Mouse (Mus musculus) hindbrain, embryonic 15.5 days (tissue): ENCODE results near the gene Mtcl1. TPM values are rescaled to one million over a fixed set of nuclear protein-coding genes. Genes with fewer than 3 reads are reported as not detected.
A peak's percentile ranks its signal among the peaks of the same experiment; 100 is the strongest.
"Not testable (repeated sequence)": the region's sequence is repeated elsewhere in the genome, so short reads cannot be mapped to it uniquely, and the experiment has no call there.

Experiments
- ATAC-seq: fragments of 200-750 bp; cut with Nextera tagmentation; 2 replicates; pipeline ENCODE4 v1.8.0; 2017; ENCODE audit warnings: low read depth, moderate number of reproducible peaks, moderate TSS enrichment; ENCODE audit not compliant: low FRiP score
- H3K27ac ChIP-seq: fragments of 300-500 bp; sonication (generic); replicated peaks from 2 replicates; pipeline ENCODE4 v1.5.1; 2015; ENCODE audit warnings: mild to moderate bottlenecking, inconsistent platforms
- H3K27me3 ChIP-seq: fragments of 300-500 bp; sonication (generic); 2 replicates; pipeline ENCODE4 v1.6.1; 2015; ENCODE audit warnings: control low read depth, inconsistent platforms
- H3K36me3 ChIP-seq: fragments of 300-500 bp; sonication (generic); 2 replicates; pipeline ENCODE4 v1.6.1; 2015; ENCODE audit warnings: control low read depth, inconsistent platforms
- H3K4me1 ChIP-seq: fragments of 300-500 bp; sonication (generic); replicated peaks from 2 replicates; pipeline ENCODE4 v1.6.1; 2015; ENCODE audit warnings: control low read depth, inconsistent platforms
- H3K4me2 ChIP-seq: fragments of 300-500 bp; sonication (generic); 2 replicates; pipeline ENCODE4 v1.6.1; 2015; ENCODE audit warnings: moderate library complexity, mild to moderate bottlenecking, inconsistent platforms
- H3K4me3 ChIP-seq: fragments of 300-500 bp; sonication (generic); 2 replicates; pipeline ENCODE4 v1.5.1; 2015; ENCODE audit warnings: mild to moderate bottlenecking, inconsistent platforms
- H3K9ac ChIP-seq: fragments of 300-500 bp; sonication (generic); 2 replicates; pipeline ENCODE4 v1.6.1; 2015; ENCODE audit warnings: inconsistent platforms
- H3K9me3 ChIP-seq: fragments of 300-500 bp; sonication (generic); 2 replicates; pipeline ENCODE4 v1.6.1; 2016; ENCODE audit warnings: control low read depth, inconsistent platforms
- WGBS: fragments of 180-500 bp; shearing (Covaris S2); methylation state at CpG from one replicate; pipeline ENCODE4 v1.1.7; 2015; 5-methylcytosine and 5-hydroxymethylcytosine counted together
- polyA plus RNA-seq: library from polyadenylated mRNA; unstranded; fragments of >200 nt; fragmentation: Nextera tagmentation; extraction: Ambion mirVana; gene quantifications from 2 replicates; pipeline ENCODE4 v1.2.1, GENCODE M21; 2015

Mtcl1 gene
- polyA plus RNA-seq, 1 experiment from 2014 or later, result 38.8 TPM

GRCm38 (mm10) chr17:66446196-66447006 lies 3.1 kb downstream of the Mtcl1 start:
- Histone ChIP-seq H3K4me1 (peaks cover 66% of the 10 kb centered on the region), H3K36me3 (no peaks in the 10 kb centered on the region), H3K4me2 (peak overlapping the region; percentile 78), H3K9me3 (no peaks in the 10 kb centered on the region), H3K4me3 (peak overlapping the region; percentile 90), H3K27me3 (no peaks in the 10 kb centered on the region), H3K27ac (0 out of 2 replicates have a peak overlapping the region, but pooled peaks have one; percentile 41), H3K9ac (peak overlapping the region; percentile 95)
- 15% methylated on average over 7 of the region's 7 CpGs for WGBS
- ATAC-seq, result no peak

DNA sequence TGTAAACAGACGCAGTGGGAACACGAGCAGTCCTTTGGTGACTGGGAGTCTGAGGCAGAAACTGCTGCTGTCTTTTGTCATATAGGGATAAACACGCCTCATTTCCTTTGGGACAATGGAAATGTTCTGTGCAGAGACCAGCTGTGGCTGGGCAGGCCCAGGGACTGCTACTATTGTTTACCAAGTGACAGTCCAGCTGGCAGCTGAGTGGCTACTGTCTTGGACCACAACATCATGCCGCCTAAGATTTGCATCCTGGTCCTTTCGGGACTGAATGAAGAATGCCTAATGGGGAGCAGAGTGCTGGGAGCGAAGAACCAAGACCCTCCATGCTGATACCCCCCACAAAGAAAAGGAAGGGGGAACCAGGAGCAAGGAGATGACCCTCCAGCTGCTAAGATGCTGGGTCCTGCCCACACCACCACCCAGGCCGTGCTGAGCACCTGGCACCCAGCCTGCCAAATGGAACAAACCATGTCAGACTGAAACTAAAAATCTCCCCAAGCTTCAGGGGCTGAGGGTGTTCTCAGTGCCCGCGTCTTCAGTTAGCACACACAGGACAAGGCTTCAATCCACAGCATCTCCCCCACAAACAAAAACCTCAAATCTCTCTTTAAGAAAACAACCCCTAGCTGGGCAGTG lies 5.4 kb downstream of the Mtcl1 start:
- H3K4me1 ChIP-seq, result peaks cover 67% of the 10 kb centered on the region
- H3K9ac ChIP-seq, result peak overlapping the region; percentile 6; the same call in 1 of the 2 replicates
- H3K9me3 ChIP-seq, result no peaks in the 10 kb centered on the region
- peak overlapping the region; percentile 28; the same call in 1 of the 2 replicates for H3K27ac ChIP-seq
- no peaks in the 10 kb centered on the region for H3K36me3 ChIP-seq
- peak overlapping the region; percentile 78 for H3K4me2 ChIP-seq
- WGBS, result 12% methylated on average over 9 of the region's 9 CpGs
- H3K27me3 ChIP-seq, result no peaks in the 10 kb centered on the region
- ATAC-seq, result peak; percentile 27; the same call in 1 of the 2 replicates
- H3K4me3 ChIP-seq, result peak overlapping the region; percentile 2; the same call in 1 of the 2 replicates

- H3K27me3 ChIP-seq, result no peaks in the 10 kb centered on the region
- no peak for ATAC-seq
- no peak overlapping the region for H3K9ac ChIP-seq
- no peaks in the 10 kb centered on the region for H3K36me3 ChIP-seq
- H3K4me2 ChIP-seq, result no peak overlapping the region
- peaks cover 44% of the 10 kb centered on the region for H3K4me1 ChIP-seq
- no peak overlapping the region for H3K27ac ChIP-seq
- no peak overlapping the region for H3K4me3 ChIP-seq
- 78% methylated on average over 8 of the region's 8 CpGs for WGBS
- no peaks in the 10 kb centered on the region for H3K9me3 ChIP-seq
These were observed 9.7 kb downstream of the Mtcl1 start for GRCm38 (mm10) chr17:66439888-66440287.

GRCm38 (mm10) chr17:66439051-66439753 lies 10.3 kb downstream of the Mtcl1 start:
- Histone ChIP-seq H3K9me3 (no peaks in the 10 kb centered on the region), H3K36me3 (peaks cover 5% of the 10 kb centered on the region; the same call in 1 of the 2 replicates), H3K9ac (no peak overlapping the region), H3K27me3 (no peaks in the 10 kb centered on the region), H3K27ac (no peak overlapping the region), H3K4me3 (no peak overlapping the region), H3K4me1 (peaks cover 42% of the 10 kb centered on the region), H3K4me2 (no peak overlapping the region)
- 24% methylated on average over 11 of the region's 11 CpGs for WGBS
- ATAC-seq, result no peak

- ATAC-seq, result no peak
- H3K36me3 ChIP-seq, result peaks cover 5% of the 10 kb centered on the region; the same call in 1 of the 2 replicates
- WGBS, result 88% methylated on average over 12 of the region's 12 CpGs
- H3K4me1 ChIP-seq, result peaks cover 40% of the 10 kb centered on the region
- no peak overlapping the region for H3K9ac ChIP-seq
- no peaks in the 10 kb centered on the region for H3K9me3 ChIP-seq
- H3K27ac ChIP-seq, result no peak overlapping the region
- H3K27me3 ChIP-seq, result no peaks in the 10 kb centered on the region
- H3K4me2 ChIP-seq, result no peak overlapping the region
- no peak overlapping the region for H3K4me3 ChIP-seq
These were observed 11.4 kb downstream of the Mtcl1 start for GRCm38 (mm10) chr17:66438137-66438536.

- Histone ChIP-seq H3K36me3 (peaks cover 5% of the 10 kb centered on the region; the same call in 1 of the 2 replicates), H3K27me3 (no peaks in the 10 kb centered on the region), H3K9me3 (no peaks in the 10 kb centered on the region), H3K27ac (no peak overlapping the region), H3K4me3 (no peak overlapping the region), H3K4me2 (no peak overlapping the region), H3K9ac (no peak overlapping the region), H3K4me1 (peaks cover 37% of the 10 kb centered on the region)
- peak; percentile 39; the same call in 1 of the 2 replicates for ATAC-seq
- 39% methylated on average over 8 of the region's 8 CpGs for WGBS
These were observed 12.7 kb downstream of the Mtcl1 start for GRCm38 (mm10) chr17:66436811-66437210.

GRCm38 (mm10) chr17:66435982-66436381 lies 13.6 kb downstream of the Mtcl1 start:
- no peak for ATAC-seq
- Histone ChIP-seq H3K27ac (no peak overlapping the region), H3K4me1 (peaks cover 34% of the 10 kb centered on the region), H3K4me3 (no peak overlapping the region), H3K4me2 (no peak overlapping the region), H3K36me3 (peaks cover 5% of the 10 kb centered on the region; the same call in 1 of the 2 replicates), H3K9me3 (no peaks in the 10 kb centered on the region), H3K27me3 (no peaks in the 10 kb centered on the region), H3K9ac (no peak overlapping the region)
- 79% methylated on average over 15 of the region's 15 CpGs for WGBS

GRCm38 (mm10) chr17:66435007-66435406 lies 14.5 kb downstream of the Mtcl1 start:
- H3K9me3 ChIP-seq, result no peaks in the 10 kb centered on the region
- no peak overlapping the region for H3K27ac ChIP-seq
- peaks cover 33% of the 10 kb centered on the region for H3K4me1 ChIP-seq

GRCm38 (mm10) chr17:66434566-66434965 lies 15.0 kb downstream of the Mtcl1 start:
- Histone ChIP-seq H3K4me3 (no peak overlapping the region), H3K27ac (no peak overlapping the region), H3K9ac (no peak overlapping the region), H3K4me2 (no peak overlapping the region), H3K27me3 (no peaks in the 10 kb centered on the region), H3K9me3 (no peaks in the 10 kb centered on the region), H3K36me3 (peaks cover 5% of the 10 kb centered on the region; the same call in 1 of the 2 replicates), H3K4me1 (peaks cover 30% of the 10 kb centered on the region)
- ATAC-seq, result no peak
- 86% methylated on average over 7 of the region's 7 CpGs for WGBS

More at GRCm38 (mm10) chr17:66435007-66435406, 14.5 kb downstream of the Mtcl1 start:
- 71% methylated on average over 14 of the region's 14 CpGs for WGBS
- no peak overlapping the region for H3K4me3 ChIP-seq
- H3K4me2 ChIP-seq, result no peak overlapping the region
- H3K9ac ChIP-seq, result no peak overlapping the region
- peaks cover 5% of the 10 kb centered on the region; the same call in 1 of the 2 replicates for H3K36me3 ChIP-seq
- no peak for ATAC-seq
- H3K27me3 ChIP-seq, result no peaks in the 10 kb centered on the region

DNA sequence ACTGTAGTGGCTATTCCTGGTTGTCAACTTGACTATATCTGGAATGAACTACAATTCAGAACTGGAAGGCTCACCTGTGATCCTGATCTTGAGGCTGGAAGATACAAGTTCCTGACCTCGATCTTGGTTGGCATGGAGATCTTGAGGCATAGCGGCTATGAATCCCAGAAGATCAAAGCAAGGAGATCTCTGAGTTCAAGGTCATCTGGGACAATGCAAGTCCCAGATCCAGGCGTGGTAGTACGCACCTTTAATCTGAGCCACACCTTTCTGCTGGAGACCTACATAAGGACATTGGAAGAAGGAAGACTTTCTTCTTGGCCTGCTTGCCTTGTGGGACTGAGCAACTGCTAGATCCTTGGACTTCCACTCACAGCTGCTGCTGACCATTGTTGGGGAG lies 24.9 kb downstream of the Mtcl1 start:
- H3K9me3 ChIP-seq, H3K4me1 ChIP-seq, ATAC-seq, H3K9ac ChIP-seq, H3K4me3 ChIP-seq, H3K4me2 ChIP-seq, H3K27me3 ChIP-seq, H3K27ac ChIP-seq: not testable (repeated sequence)
- WGBS, result 97% methylated on average over 4 of the region's 4 CpGs
- H3K36me3 ChIP-seq, result peaks cover 13% of the 10 kb centered on the region

DNA sequence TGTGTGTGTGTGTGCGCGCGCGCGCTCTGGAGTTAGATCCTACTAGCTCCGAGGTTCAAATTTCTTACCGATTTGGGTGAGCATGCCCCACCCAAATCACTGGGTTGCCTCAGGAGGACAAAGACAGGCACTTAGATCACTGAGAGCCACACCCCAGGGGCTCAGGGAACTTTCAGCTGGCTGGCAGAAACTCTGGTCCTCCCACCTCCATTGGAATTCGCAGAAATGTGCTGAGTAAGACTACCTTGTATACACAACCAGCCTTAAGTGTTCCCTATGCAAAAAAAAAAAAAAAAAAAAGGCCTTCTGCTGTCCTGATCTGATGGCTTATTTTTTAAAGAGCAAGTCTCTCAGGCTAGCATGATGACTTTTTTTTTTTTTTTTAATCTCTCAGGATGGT lies 30.1 kb downstream of the Mtcl1 start:
- Histone ChIP-seq H3K9me3 (no peaks in the 10 kb centered on the region), H3K4me1 (peaks cover 31% of the 10 kb centered on the region), H3K4me3 (no peak overlapping the region), H3K4me2 (no peak overlapping the region), H3K27ac (no peak overlapping the region), H3K36me3 (peaks cover 12% of the 10 kb centered on the region), H3K9ac (no peak overlapping the region), H3K27me3 (no peaks in the 10 kb centered on the region)
- 59% methylated on average over 8 of the region's 8 CpGs for WGBS
- no peak for ATAC-seq
